Mouse (Mus musculus) heart, postnatal 0 days (tissue): Measurements from ENCODE around the gene Tssk1.

Source experiments
- CTCF ChIP-seq: IDR thresholded peaks from 2 replicates; pipeline ENCODE4 v1.5.1; 2016; ENCODE audit warnings: antibody characterized with exemption, control low read depth, low read depth
- EP300 ChIP-seq: IDR thresholded peaks from 2 replicates; pipeline ENCODE4 v1.6.1; 2016; ENCODE audit warnings: antibody characterized with exemption, low read depth

- TF ChIP-seq CTCF (no peak), EP300 (no peak)
Observed at GRCm38 (mm10) chr16:17933594-17934444, 39.8 kb downstream of the Tssk1 start.
